Mouse (Mus musculus): ENCODE measurements around the gene Tex13c1.

Gene Tex13c1

GRCm38 (mm10) chrX:43590860-43591259 is at the start of gene Tex13c1:
TSS of gene Tex13c1 (plus strand) at chrX:43591160.
- no peak for DNase-seq (ENCODE audit: low read depth, low spot score)

Data from ES-CJ7 (cell line).